Mouse (Mus musculus) C2C12 (cell line): ENCODE data around the gene Sardh. TPM values are rescaled to one million over a fixed set of nuclear protein-coding genes. Genes with fewer than 3 reads are reported as not detected.
A peak's percentile ranks its signal among the peaks of the same experiment; 100 is the strongest.

ENCODE experiments used
- H3K27me3 ChIP-seq: one replicate; pipeline ENCODE4 v1.6.1; 2011; ENCODE audit not compliant: control insufficient read depth, insufficient read depth, insufficient read length
- H3K36me3 ChIP-seq: one replicate; pipeline ENCODE4 v1.6.1; 2011; ENCODE audit not compliant: control insufficient read depth, insufficient read depth
- H3K4me3 ChIP-seq: one replicate; pipeline ENCODE4 v1.5.1; 2011; ENCODE audit warnings: mild to moderate bottlenecking, control low read depth; ENCODE audit not compliant: poor library complexity, insufficient read depth, severe bottlenecking
- H3K79me2 ChIP-seq: one replicate; pipeline ENCODE4 v1.6.1; 2011; ENCODE audit not compliant: control insufficient read depth, insufficient read depth
- H3K79me3 ChIP-seq: one replicate; pipeline ENCODE4 v1.6.1; 2011; ENCODE audit warnings: low read depth, control low read depth
- H3ac ChIP-seq: one replicate; pipeline ENCODE3; 2011; ENCODE audit warnings: low read depth; ENCODE audit not compliant: control insufficient read depth, insufficient read length
- CEBPB ChIP-seq: IDR thresholded peaks from one replicate; pipeline ENCODE4 v1.6.1; 2011; ENCODE audit warnings: low read depth, mild to moderate bottlenecking, control low read depth, moderate library complexity
- CTCF ChIP-seq: IDR thresholded peaks from one replicate; pipeline ENCODE4 v1.5.1; 2011; ENCODE audit not compliant: control insufficient read depth, insufficient read depth, insufficient read length
- FOSL1 ChIP-seq: IDR thresholded peaks from one replicate; pipeline ENCODE4 v1.8.0; 2011; ENCODE audit warnings: mild to moderate bottlenecking, low read length; ENCODE audit not compliant: poor library complexity, insufficient read depth, severe bottlenecking
- MAX ChIP-seq: IDR thresholded peaks from one replicate; pipeline ENCODE4 v1.6.1; 2011; ENCODE audit warnings: mild to moderate bottlenecking, control low read depth
- MYOD1 ChIP-seq: IDR thresholded peaks from one replicate; pipeline ENCODE4 v1.6.1; 2011; ENCODE audit warnings: low read depth; ENCODE audit not compliant: control insufficient read depth, insufficient read length
- MYOG ChIP-seq: IDR thresholded peaks from one replicate; pipeline ENCODE4 v1.6.1; 2011; ENCODE audit not compliant: control insufficient read depth, insufficient read length; ENCODE audit errors: extremely low read depth
- USF1 ChIP-seq: IDR thresholded peaks from one replicate; pipeline ENCODE4 v1.6.1; 2011; ENCODE audit warnings: low read depth, mild to moderate bottlenecking, control low read depth, moderate library complexity
- polyA plus RNA-seq: library from polyadenylated mRNA; unstranded; fragments of >200 nt; fragmentation: generic; extraction: Trizol; gene quantifications from one replicate; pipeline ENCODE4 v1.2.1, GENCODE M21; 2012; ENCODE audit warnings: missing spikeins

Sardh gene
- polyA plus RNA-seq, 1 experiment: 8.7 TPM

- Histone ChIP-seq H3K27me3 (no peaks in the 10 kb centered on the region), H3K79me3 (no peaks in the 10 kb centered on the region), H3ac (no peak overlapping the region), H3K36me3 (peaks cover 23% of the 10 kb centered on the region), H3K79me2 (no peaks in the 10 kb centered on the region), H3K4me3 (no peak overlapping the region)
- TF ChIP-seq CTCF (no peak), USF1 (no peak), MYOG (no peak), FOSL1 (no peak), MYOD1 (no peak), MAX (no peak), CEBPB (no peak)
These were observed 33.6 kb upstream of the Sardh start for GRCm38 (mm10) chr2:27281771-27282170.

GRCm38 (mm10) chr2:27280920-27281611, 32.9 kb upstream of the Sardh start:
- Histone ChIP-seq H3K27me3 (no peaks in the 10 kb centered on the region), H3K36me3 (peaks cover 24% of the 10 kb centered on the region), H3K79me2 (no peaks in the 10 kb centered on the region), H3K4me3 (no peak overlapping the region), H3K79me3 (no peaks in the 10 kb centered on the region), H3ac (no peak overlapping the region)
- TF ChIP-seq CTCF (peak; percentile 32), MYOD1 (no peak)

- Histone ChIP-seq H3K4me3 (no peak overlapping the region), H3K79me2 (no peaks in the 10 kb centered on the region), H3K79me3 (no peaks in the 10 kb centered on the region), H3ac (no peak overlapping the region), H3K36me3 (peaks cover 36% of the 10 kb centered on the region), H3K27me3 (no peaks in the 10 kb centered on the region)
- TF ChIP-seq MYOG: no peak
- TF ChIP-seq USF1: no peak
- TF ChIP-seq CTCF: no peak
- no peak for TF ChIP-seq CEBPB
- TF ChIP-seq FOSL1: no peak
- no peak for TF ChIP-seq MYOD1
- TF ChIP-seq MAX: no peak
These were observed 30.7 kb upstream of the Sardh start for GRCm38 (mm10) chr2:27278859-27279258.

GRCm38 (mm10) chr2:27268325-27268724, 20.2 kb upstream of the Sardh start:
- no peak overlapping the region for H3ac ChIP-seq
- H3K79me2 ChIP-seq: no peaks in the 10 kb centered on the region
- no peaks in the 10 kb centered on the region for H3K27me3 ChIP-seq
- TF ChIP-seq MAX (no peak), MYOD1 (no peak), CTCF (no peak), FOSL1 (no peak), USF1 (no peak), CEBPB (no peak), MYOG (no peak)
- no peaks in the 10 kb centered on the region for H3K79me3 ChIP-seq
- no peak overlapping the region for H3K4me3 ChIP-seq
- peaks cover 33% of the 10 kb centered on the region for H3K36me3 ChIP-seq

- Histone ChIP-seq H3K27me3 (no peaks in the 10 kb centered on the region), H3ac (no peak overlapping the region), H3K4me3 (no peak overlapping the region), H3K79me2 (no peaks in the 10 kb centered on the region), H3K36me3 (peaks cover 34% of the 10 kb centered on the region), H3K79me3 (no peaks in the 10 kb centered on the region)
- TF ChIP-seq MAX (no peak), MYOD1 (no peak), CTCF (no peak), USF1 (no peak), CEBPB (no peak), FOSL1 (no peak)
These were observed 17.7 kb upstream of the Sardh start for GRCm38 (mm10) chr2:27265819-27266218.

GRCm38 (mm10) chr2:27262984-27263383, 14.8 kb upstream of the Sardh start:
- Histone ChIP-seq H3ac (no peak overlapping the region), H3K79me2 (no peaks in the 10 kb centered on the region), H3K79me3 (no peaks in the 10 kb centered on the region), H3K27me3 (no peaks in the 10 kb centered on the region), H3K36me3 (peaks cover 19% of the 10 kb centered on the region), H3K4me3 (no peak overlapping the region)
- TF ChIP-seq MYOD1: no peak
- TF ChIP-seq MYOG: no peak
- TF ChIP-seq USF1: no peak
- no peak for TF ChIP-seq FOSL1
- no peak for TF ChIP-seq CEBPB
- TF ChIP-seq MAX: no peak
- no peak for TF ChIP-seq CTCF
